Comparison of ENCODE assay signal across 10 mouse cellular contexts in the genomic region with DNA sequence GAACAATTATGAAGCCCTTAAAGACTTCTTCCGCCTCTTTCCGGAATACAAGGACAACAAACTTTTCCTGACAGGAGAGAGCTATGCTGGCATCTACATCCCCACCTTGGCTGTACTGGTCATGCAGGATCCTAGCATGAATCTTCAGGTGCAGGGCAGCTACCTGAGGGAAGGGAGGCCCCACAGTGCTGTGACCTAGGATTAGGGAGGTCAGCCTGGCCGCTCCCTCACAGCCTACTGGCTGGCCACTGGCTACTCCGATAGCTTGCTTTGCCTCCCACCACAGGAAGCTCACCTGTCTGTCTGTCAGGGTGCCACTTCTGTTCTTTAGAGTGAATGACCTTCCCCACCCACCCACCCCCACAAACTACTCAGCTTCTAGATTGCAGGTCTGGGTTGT. TPM values are rescaled to one million over a fixed set of nuclear protein-coding genes. Genes with fewer than 3 reads are reported as not detected.
DNase-seq lines count a peak whose midpoint lies in the region; ATAC-seq and TF ChIP-seq lines count a peak whose summit lies in the region.
"Had no signal": no experiment of that assay in that cellular context is flagged by ENCODE, and none has a peak within 500 bp of the region (broad histone marks: within the 10 kb centered on the region; RNA-seq: fewer than 3 reads in every experiment).

No protein-coding gene starts in this region.

- ATAC-seq in forebrain, embryonic 13.5 days = no peak
- no peak for ATAC-seq in forebrain, embryonic 11.5 days (replicated peaks; ENCODE audit: low FRiP score)
- ATAC-seq in hindbrain, postnatal 0 days = no peak
- ATAC-seq in midbrain, embryonic 15.5 days (replicated peaks) = no peak
- ATAC-seq in erythroid progenitor cell, adult 5-6 weeks (replicated peaks; ENCODE audit: low FRiP score, poor library complexity, severe bottlenecking) = no peak

- H3K9me3 ChIP-seq in forebrain, embryonic 13.5 days (replicated peaks) = no peaks in the 10 kb centered on the region
- no peaks in the 10 kb centered on the region for H3K9me3 ChIP-seq in forebrain, embryonic 11.5 days (ENCODE audit: control insufficient read depth, low read length)
- no peaks in the 10 kb centered on the region for H3K9me3 ChIP-seq in hindbrain, postnatal 0 days (ENCODE audit: low read length)
- H3K9me3 ChIP-seq in midbrain, embryonic 15.5 days = no peaks in the 10 kb centered on the region

- no peaks in the 10 kb centered on the region for H3K27me3 ChIP-seq in forebrain, embryonic 13.5 days
- no peaks in the 10 kb centered on the region for H3K27me3 ChIP-seq in forebrain, embryonic 11.5 days (ENCODE audit: control insufficient read depth, insufficient read depth, low read length)
- H3K27me3 ChIP-seq in hindbrain, postnatal 0 days (ENCODE audit: insufficient read depth, low read length) = no peaks in the 10 kb centered on the region
- H3K27me3 ChIP-seq in midbrain, embryonic 15.5 days (replicated peaks) = no peaks in the 10 kb centered on the region

- 93% methylated on average over 4 of the region's 4 CpGs for WGBS in forebrain, embryonic 13.5 days
- 97% methylated on average over 4 of the region's 4 CpGs for WGBS in forebrain, embryonic 11.5 days
- WGBS in lung, adult 2 months = 73% methylated on average over 4 of the region's 4 CpGs
- WGBS in hindbrain, postnatal 0 days = 96% methylated on average over 4 of the region's 4 CpGs
- 90% methylated on average over 4 of the region's 4 CpGs for WGBS in midbrain, embryonic 15.5 days

- peaks cover 23% of the 10 kb centered on the region for H3K4me1 ChIP-seq in forebrain, embryonic 13.5 days
- peaks cover 6% of the 10 kb centered on the region; the same call in 1 of the 2 replicates for H3K4me1 ChIP-seq in forebrain, embryonic 11.5 days (replicated peaks; ENCODE audit: control insufficient read depth, insufficient read depth, low read length)
- peaks cover 9% of the 10 kb centered on the region for H3K4me1 ChIP-seq in lung, adult 2 months (ENCODE audit: control insufficient read depth, insufficient read depth, low read length)
- peaks cover 14% of the 10 kb centered on the region; the same call in 1 of the 2 replicates for H3K4me1 ChIP-seq in hindbrain, postnatal 0 days (ENCODE audit: insufficient read depth, low read length)
- H3K4me1 ChIP-seq in midbrain, embryonic 15.5 days = peaks cover 26% of the 10 kb centered on the region

- H3K4me2 ChIP-seq in forebrain, embryonic 13.5 days = peak overlapping the region; percentile 95
- H3K4me2 ChIP-seq in forebrain, embryonic 11.5 days (ENCODE audit: low read depth, low read length, severe bottlenecking) = no peak overlapping the region
- 0 out of 2 replicates have a peak overlapping the region, but pooled peaks have one; percentile 86 for H3K4me2 ChIP-seq in hindbrain, postnatal 0 days (ENCODE audit: low read depth, low read length)
- peak overlapping the region; percentile 100 for H3K4me2 ChIP-seq in midbrain, embryonic 15.5 days

- peaks cover 38% of the 10 kb centered on the region for H3K36me3 ChIP-seq in forebrain, embryonic 13.5 days (ENCODE audit: poor library complexity, severe bottlenecking)
- no peaks in the 10 kb centered on the region for H3K36me3 ChIP-seq in forebrain, embryonic 11.5 days (ENCODE audit: control insufficient read depth, insufficient read depth, low read length)
- H3K36me3 ChIP-seq in hindbrain, postnatal 0 days (ENCODE audit: insufficient read depth, low read length) = peaks cover 21% of the 10 kb centered on the region
- H3K36me3 ChIP-seq in midbrain, embryonic 15.5 days (replicated peaks) = 0 out of 2 replicates have a peak, but pooled peaks cover 10% of the 10 kb centered on the region

- no peak overlapping the region for H3K27ac ChIP-seq in forebrain, embryonic 13.5 days
- no peak overlapping the region for H3K27ac ChIP-seq in forebrain, embryonic 11.5 days (ENCODE audit: low read depth, low read length)
- no peak overlapping the region for H3K27ac ChIP-seq in hindbrain, postnatal 0 days
- H3K27ac ChIP-seq in midbrain, embryonic 15.5 days = no peak overlapping the region

- 0 out of 2 replicates have a peak overlapping the region, but pooled peaks have one; percentile 74 for H3K9ac ChIP-seq in forebrain, embryonic 13.5 days
- no peak overlapping the region for H3K9ac ChIP-seq in forebrain, embryonic 11.5 days (ENCODE audit: low read length)
- H3K9ac ChIP-seq in hindbrain, postnatal 0 days (replicated peaks; ENCODE audit: low read length) = no peak overlapping the region
- no peak overlapping the region for H3K9ac ChIP-seq in midbrain, embryonic 15.5 days

- no peak for TF ChIP-seq CTCF in lung, adult 2 months (IDR thresholded peaks at IDR 0.05; ENCODE audit: insufficient read depth, low read length)
- no peak for TF ChIP-seq CTCF in hindbrain, postnatal 0 days (IDR thresholded peaks at IDR 0.05; ENCODE audit: low read depth)

- peak; percentile 17; the same call in 1 of the 2 replicates for TF ChIP-seq POLR2A in lung, adult 2 months (IDR thresholded peaks at IDR 0.05; ENCODE audit: borderline replicate concordance, extremely low read depth, low read depth, low read length)

- no peak for DNase-seq in forebrain, embryonic 11.5 days (ENCODE audit: low spot score)
- no peak for DNase-seq in lung, adult 2 months
- DNase-seq in lung, adult 18-20 months = no peak
- DNase-seq in hindbrain, postnatal 0 days (ENCODE audit: low spot score) = no peak
- DNase-seq in adrenal gland, postnatal 14 days = no peak

- peak overlapping the region; percentile 58; the same call in 1 of the 2 replicates for H3K4me3 ChIP-seq in forebrain, embryonic 13.5 days
- no peak overlapping the region for H3K4me3 ChIP-seq in forebrain, embryonic 11.5 days (ENCODE audit: low read depth, low read length)
- no peak overlapping the region for H3K4me3 ChIP-seq in lung, adult 2 months (replicated peaks; ENCODE audit: extremely low read depth, low read depth, low read length)
- no peak overlapping the region for H3K4me3 ChIP-seq in hindbrain, postnatal 0 days (ENCODE audit: low read length)
- peak overlapping the region; percentile 64; the same call in 1 of the 2 replicates for H3K4me3 ChIP-seq in midbrain, embryonic 15.5 days

RNA-seq across cellular contexts. Expression of gene Neurl2, which starts 1.9 kb away (rescaled TPM):
- polyA plus RNA-seq in forebrain, embryonic 13.5 days (2015; fragmentation: Nextera tagmentation; extraction: Ambion mirVana) = 4.0 and 4.2 TPM in 2 replicates
- polyA plus RNA-seq in forebrain, embryonic 11.5 days (2014; fragmentation: Nextera tagmentation; extraction: Ambion mirVana) = 3.2 and 4.5 TPM in 2 replicates
- 14.8 and 17.9 TPM in 2 replicates for polyA plus RNA-seq in lung, adult 2 months (2012; rRNA removed)
- total RNA-seq in hindbrain, postnatal 0 days (2014; rRNA removed) = 8.7 and 12.1 TPM in 2 replicates
- 7.2 and 7.6 TPM in 2 replicates for polyA plus RNA-seq in hindbrain, postnatal 0 days (2015; fragmentation: Nextera tagmentation; extraction: Ambion mirVana)
- polyA plus RNA-seq in midbrain, embryonic 15.5 days (2015; fragmentation: Nextera tagmentation; extraction: Ambion mirVana) = 6.4 and 6.6 TPM in 2 replicates
- total RNA-seq in erythroid progenitor cell, adult 5-6 weeks (2015; ENCODE audit: low replicate concordance) = not detected in 2 replicates
- total RNA-seq in erythroid progenitor cell, adult 5-6 weeks (2017; ENCODE audit: low replicate concordance) = 1.2 TPM in 1 of 2 replicates, not detected in the other
- total RNA-seq in adrenal gland, postnatal 14 days (2021) = 2.4 and 3.5 TPM in 2 replicates

RNA-seq across cellular contexts. Expression of gene Ctsa, which starts 2.5 kb away (rescaled TPM):
- 82.7 and 91.6 TPM in 2 replicates for polyA plus RNA-seq in forebrain, embryonic 13.5 days (2015; fragmentation: Nextera tagmentation; extraction: Ambion mirVana)
- polyA plus RNA-seq in forebrain, embryonic 11.5 days (2014; fragmentation: Nextera tagmentation; extraction: Ambion mirVana) = 82.4 and 83.3 TPM in 2 replicates
- 289 and 294 TPM in 2 replicates for polyA plus RNA-seq in lung, adult 2 months (2012; rRNA removed)
- total RNA-seq in hindbrain, postnatal 0 days (2014; rRNA removed) = 135 and 147 TPM in 2 replicates
- 112 and 116 TPM in 2 replicates for polyA plus RNA-seq in hindbrain, postnatal 0 days (2015; fragmentation: Nextera tagmentation; extraction: Ambion mirVana)
- polyA plus RNA-seq in midbrain, embryonic 15.5 days (2015; fragmentation: Nextera tagmentation; extraction: Ambion mirVana) = 101 and 109 TPM in 2 replicates
- total RNA-seq in erythroid progenitor cell, adult 5-6 weeks (2015; ENCODE audit: low replicate concordance) = 34.0 and 35.3 TPM in 2 replicates
- 38.9 and 43.0 TPM in 2 replicates for total RNA-seq in erythroid progenitor cell, adult 5-6 weeks (2017; ENCODE audit: low replicate concordance)
- 104 and 116 TPM in 2 replicates for total RNA-seq in adrenal gland, postnatal 14 days (2021)

RNA-seq across cellular contexts. Expression of gene Spata25, which starts 6.8 kb away (rescaled TPM):
- not detected in 2 replicates for polyA plus RNA-seq in forebrain, embryonic 13.5 days (2015; fragmentation: Nextera tagmentation; extraction: Ambion mirVana)
- polyA plus RNA-seq in forebrain, embryonic 11.5 days (2014; fragmentation: Nextera tagmentation; extraction: Ambion mirVana) = not detected in 2 replicates
- 0.54 and 1.1 TPM in 2 replicates for polyA plus RNA-seq in lung, adult 2 months (2012; rRNA removed)
- total RNA-seq in hindbrain, postnatal 0 days (2014; rRNA removed) = not detected in 2 replicates
- not detected in 2 replicates for polyA plus RNA-seq in hindbrain, postnatal 0 days (2015; fragmentation: Nextera tagmentation; extraction: Ambion mirVana)
- polyA plus RNA-seq in midbrain, embryonic 15.5 days (2015; fragmentation: Nextera tagmentation; extraction: Ambion mirVana) = not detected in 2 replicates
- not detected in 2 replicates for total RNA-seq in erythroid progenitor cell, adult 5-6 weeks (2015; ENCODE audit: low replicate concordance)
- not detected in 2 replicates for total RNA-seq in erythroid progenitor cell, adult 5-6 weeks (2017; ENCODE audit: low replicate concordance)
- not detected in 2 replicates for total RNA-seq in adrenal gland, postnatal 14 days (2021)
- total RNA-seq: megakaryocyte progenitor cell, adult 5-6 weeks had no signal
- polyA plus RNA-seq: large intestine, adult 2 months had no signal

RNA-seq across cellular contexts. Expression of gene Zswim1, which starts 12.7 kb away (rescaled TPM):
- 22.1 and 23.2 TPM in 2 replicates for polyA plus RNA-seq in forebrain, embryonic 13.5 days (2015; fragmentation: Nextera tagmentation; extraction: Ambion mirVana)
- 26.4 and 29.9 TPM in 2 replicates for polyA plus RNA-seq in forebrain, embryonic 11.5 days (2014; fragmentation: Nextera tagmentation; extraction: Ambion mirVana)
- polyA plus RNA-seq in lung, adult 2 months (2012; rRNA removed) = 9.8 and 10.3 TPM in 2 replicates
- total RNA-seq in hindbrain, postnatal 0 days (2014; rRNA removed) = 23.9 and 24.6 TPM in 2 replicates
- polyA plus RNA-seq in hindbrain, postnatal 0 days (2015; fragmentation: Nextera tagmentation; extraction: Ambion mirVana) = 26.5 and 29.0 TPM in 2 replicates
- 28.3 and 31.3 TPM in 2 replicates for polyA plus RNA-seq in midbrain, embryonic 15.5 days (2015; fragmentation: Nextera tagmentation; extraction: Ambion mirVana)
- total RNA-seq in erythroid progenitor cell, adult 5-6 weeks (2015; ENCODE audit: low replicate concordance) = 1.1 and 5.4 TPM in 2 replicates
- 0.30 TPM in 1 of 2 replicates, not detected in the other for total RNA-seq in erythroid progenitor cell, adult 5-6 weeks (2017; ENCODE audit: low replicate concordance)
- total RNA-seq in adrenal gland, postnatal 14 days (2021) = 7.0 and 8.9 TPM in 2 replicates

RNA-seq across cellular contexts. Expression of gene Pltp, which starts 22.3 kb away (rescaled TPM):
- polyA plus RNA-seq in forebrain, embryonic 13.5 days (2015; fragmentation: Nextera tagmentation; extraction: Ambion mirVana) = 34.3 and 35.4 TPM in 2 replicates
- 43.2 and 50.1 TPM in 2 replicates for polyA plus RNA-seq in forebrain, embryonic 11.5 days (2014; fragmentation: Nextera tagmentation; extraction: Ambion mirVana)
- polyA plus RNA-seq in lung, adult 2 months (2012; rRNA removed) = 873 and 1,096 TPM in 2 replicates
- total RNA-seq in hindbrain, postnatal 0 days (2014; rRNA removed) = 76.2 and 88.7 TPM in 2 replicates
- polyA plus RNA-seq in hindbrain, postnatal 0 days (2015; fragmentation: Nextera tagmentation; extraction: Ambion mirVana) = 99.6 and 117 TPM in 2 replicates
- 105 and 121 TPM in 2 replicates for polyA plus RNA-seq in midbrain, embryonic 15.5 days (2015; fragmentation: Nextera tagmentation; extraction: Ambion mirVana)
- total RNA-seq in erythroid progenitor cell, adult 5-6 weeks (2015; ENCODE audit: low replicate concordance) = 1.3 and 5.0 TPM in 2 replicates
- total RNA-seq in erythroid progenitor cell, adult 5-6 weeks (2017; ENCODE audit: low replicate concordance) = 0.23 TPM in 1 of 2 replicates, not detected in the other
- 35.4 and 36.2 TPM in 2 replicates for total RNA-seq in adrenal gland, postnatal 14 days (2021)

Comparison
In these comparisons a context has a peak if more than half of its experiments do, and no peak if none do; other contexts are left out.
1. H3K4me3 ChIP-seq: peak in forebrain, embryonic 13.5 days (single experiment) and midbrain, embryonic 15.5 days (single experiment); none in forebrain, embryonic 11.5 days (single experiment), lung, adult 2 months (single experiment) and hindbrain, postnatal 0 days (single experiment).